Mouse (Mus musculus): ENCODE measurements at regions not wholly inside any gene's neighbourhood (a gene's known extent, or its start where the extent isn't known, plus 50 kb on each side); places are given as distances from the start of the nearest gene placed in this dataset.
A peak's percentile ranks its signal among the peaks of the same experiment; 100 is the strongest.

GRCm38 (mm10) chr13:85430040-85430439 is 141.1 kb upstream of the Rasa1 start:
- Histone ChIP-seq H3K36me3 (replicated peaks) (no peaks in the 10 kb centered on the region), H3K9me3 (replicated peaks) (no peaks in the 10 kb centered on the region), H3K4me1 (ENCODE audit: insufficient read depth, low read depth, low read length) (peaks cover 7% of the 10 kb centered on the region), H3K27me3 (ENCODE audit: insufficient read depth, low read length) (no peaks in the 10 kb centered on the region), H3K4me3 (ENCODE audit: low read depth, low read length) (no peak overlapping the region)
- ATAC-seq (ENCODE audit: extremely low read depth, insufficient number of reproducible peaks, low FRiP score, poor library complexity, severe bottlenecking) (peak; percentile 84), DNase-seq (ENCODE audit: low spot score) (no peak)
- no peak for TF ChIP-seq GATA1 (IDR thresholded peaks at IDR 0.05; ENCODE audit: borderline replicate concordance, low read length)
- no peak for TF ChIP-seq POLR2AphosphoS5 (IDR thresholded peaks at IDR 0.05; ENCODE audit: insufficient replicate concordance, low read depth, low read length)
- no peak for TF ChIP-seq TAL1 (conservative IDR thresholded peaks at IDR 0.05; ENCODE audit: low read depth, low read length)
- no peak for TF ChIP-seq CTCF (IDR thresholded peaks at IDR 0.05; ENCODE audit: low read depth, low read length)
- TF ChIP-seq GATA2 (IDR thresholded peaks at IDR 0.05; ENCODE audit: borderline replicate concordance, low read depth, low read length): no peak

- no peak for ATAC-seq (ENCODE audit: extremely low read depth, insufficient number of reproducible peaks, low FRiP score, poor library complexity, severe bottlenecking)
- no peak for TF ChIP-seq TAL1 (conservative IDR thresholded peaks at IDR 0.05; ENCODE audit: low read depth, low read length)
- no peak for TF ChIP-seq POLR2AphosphoS5 (IDR thresholded peaks at IDR 0.05; ENCODE audit: insufficient replicate concordance, low read depth, low read length)
- TF ChIP-seq CTCF (IDR thresholded peaks at IDR 0.05; ENCODE audit: low read depth, low read length): no peak
- TF ChIP-seq GATA1 (IDR thresholded peaks at IDR 0.05; ENCODE audit: borderline replicate concordance, low read length): no peak
- no peak for TF ChIP-seq GATA2 (IDR thresholded peaks at IDR 0.05; ENCODE audit: borderline replicate concordance, low read depth, low read length)
Measured at GRCm38 (mm10) chr13:85418671-85419070, 129.7 kb upstream of the Rasa1 start.

GRCm38 (mm10) chr13:85414951-85415350 is 126.0 kb upstream of the Rasa1 start:
- ATAC-seq (ENCODE audit: extremely low read depth, insufficient number of reproducible peaks, low FRiP score, poor library complexity, severe bottlenecking): no peak
- TF ChIP-seq GATA1 (IDR thresholded peaks at IDR 0.05; ENCODE audit: borderline replicate concordance, low read length) (no peak), CTCF (IDR thresholded peaks at IDR 0.05; ENCODE audit: low read depth, low read length) (no peak), POLR2AphosphoS5 (IDR thresholded peaks at IDR 0.05; ENCODE audit: insufficient replicate concordance, low read depth, low read length) (no peak), GATA2 (IDR thresholded peaks at IDR 0.05; ENCODE audit: borderline replicate concordance, low read depth, low read length) (no peak), TAL1 (conservative IDR thresholded peaks at IDR 0.05; ENCODE audit: low read depth, low read length) (no peak)
- no peaks in the 10 kb centered on the region for H3K27me3 ChIP-seq (ENCODE audit: insufficient read depth, low read length)
- DNase-seq (ENCODE audit: low spot score): no peak
- no peaks in the 10 kb centered on the region for H3K4me1 ChIP-seq (ENCODE audit: insufficient read depth, low read depth, low read length)
- H3K4me3 ChIP-seq (ENCODE audit: low read depth, low read length): no peak overlapping the region
- H3K9me3 ChIP-seq (replicated peaks): no peaks in the 10 kb centered on the region
- H3K36me3 ChIP-seq (replicated peaks): no peaks in the 10 kb centered on the region

More at GRCm38 (mm10) chr13:85418671-85419070, 129.7 kb upstream of the Rasa1 start:
- Histone ChIP-seq H3K36me3 (replicated peaks) (no peaks in the 10 kb centered on the region), H3K4me3 (ENCODE audit: low read depth, low read length) (no peak overlapping the region), H3K27me3 (ENCODE audit: insufficient read depth, low read length) (no peaks in the 10 kb centered on the region), H3K9me3 (replicated peaks) (no peaks in the 10 kb centered on the region), H3K4me1 (ENCODE audit: insufficient read depth, low read depth, low read length) (no peaks in the 10 kb centered on the region)
- no peak for DNase-seq (ENCODE audit: low spot score)

GRCm38 (mm10) chr13:85411327-85411726 is 122.4 kb upstream of the Rasa1 start:
- Histone ChIP-seq H3K4me1 (ENCODE audit: insufficient read depth, low read depth, low read length) (no peaks in the 10 kb centered on the region), H3K27me3 (ENCODE audit: insufficient read depth, low read length) (no peaks in the 10 kb centered on the region), H3K36me3 (replicated peaks) (no peaks in the 10 kb centered on the region), H3K4me3 (ENCODE audit: low read depth, low read length) (no peak overlapping the region), H3K9me3 (replicated peaks) (no peaks in the 10 kb centered on the region)
- ATAC-seq (ENCODE audit: extremely low read depth, insufficient number of reproducible peaks, low FRiP score, poor library complexity, severe bottlenecking) (no peak), DNase-seq (ENCODE audit: low spot score) (no peak)
- TF ChIP-seq GATA2 (IDR thresholded peaks at IDR 0.05; ENCODE audit: borderline replicate concordance, low read depth, low read length) (no peak), CTCF (IDR thresholded peaks at IDR 0.05; ENCODE audit: low read depth, low read length) (no peak), TAL1 (conservative IDR thresholded peaks at IDR 0.05; ENCODE audit: low read depth, low read length) (no peak)

GRCm38 (mm10) chr13:85398834-85399233 is 109.9 kb upstream of the Rasa1 start:
- no peaks in the 10 kb centered on the region for H3K27me3 ChIP-seq (ENCODE audit: insufficient read depth, low read length)
- TF ChIP-seq TAL1 (conservative IDR thresholded peaks at IDR 0.05; ENCODE audit: low read depth, low read length) (no peak), POLR2AphosphoS5 (IDR thresholded peaks at IDR 0.05; ENCODE audit: insufficient replicate concordance, low read depth, low read length) (no peak), CTCF (IDR thresholded peaks at IDR 0.05; ENCODE audit: low read depth, low read length) (no peak), GATA2 (IDR thresholded peaks at IDR 0.05; ENCODE audit: borderline replicate concordance, low read depth, low read length) (no peak), GATA1 (IDR thresholded peaks at IDR 0.05; ENCODE audit: borderline replicate concordance, low read length) (no peak)
- no peaks in the 10 kb centered on the region for H3K36me3 ChIP-seq (replicated peaks)
- peak; percentile 50; the same call in 1 of the 2 replicates for ATAC-seq (ENCODE audit: extremely low read depth, insufficient number of reproducible peaks, low FRiP score, poor library complexity, severe bottlenecking)
- peaks cover 6% of the 10 kb centered on the region; the same call in 1 of the 2 replicates for H3K4me1 ChIP-seq (ENCODE audit: insufficient read depth, low read depth, low read length)
- no peak overlapping the region for H3K4me3 ChIP-seq (ENCODE audit: low read depth, low read length)
- no peaks in the 10 kb centered on the region for H3K9me3 ChIP-seq (replicated peaks)
- no peak for DNase-seq (ENCODE audit: low spot score)

- H3K9me3 ChIP-seq (replicated peaks): no peaks in the 10 kb centered on the region
- H3K4me1 ChIP-seq (ENCODE audit: insufficient read depth, low read depth, low read length): peaks cover 4% of the 10 kb centered on the region; the same call in 1 of the 2 replicates
- no peaks in the 10 kb centered on the region for H3K36me3 ChIP-seq (replicated peaks)
- no peaks in the 10 kb centered on the region for H3K27me3 ChIP-seq (ENCODE audit: insufficient read depth, low read length)
- TF ChIP-seq GATA1 (IDR thresholded peaks at IDR 0.05; ENCODE audit: borderline replicate concordance, low read length) (no peak), GATA2 (IDR thresholded peaks at IDR 0.05; ENCODE audit: borderline replicate concordance, low read depth, low read length) (no peak), TAL1 (conservative IDR thresholded peaks at IDR 0.05; ENCODE audit: low read depth, low read length) (no peak), POLR2AphosphoS5 (IDR thresholded peaks at IDR 0.05; ENCODE audit: insufficient replicate concordance, low read depth, low read length) (no peak), CTCF (IDR thresholded peaks at IDR 0.05; ENCODE audit: low read depth, low read length) (no peak)
- ATAC-seq (ENCODE audit: extremely low read depth, insufficient number of reproducible peaks, low FRiP score, poor library complexity, severe bottlenecking) (peak; percentile 28; the same call in 1 of the 2 replicates), DNase-seq (ENCODE audit: low spot score) (peak; percentile 2)
- H3K4me3 ChIP-seq (ENCODE audit: low read depth, low read length): no peak overlapping the region
Measured at GRCm38 (mm10) chr13:85376338-85376998, 87.5 kb upstream of the Rasa1 start.
